Mouse (Mus musculus) limb, embryonic 14.5 days (tissue): ENCODE measurements around the gene Ier3. TPM values are rescaled to one million over a fixed set of nuclear protein-coding genes. Genes with fewer than 3 reads are reported as not detected.

Experiments used
- ATAC-seq: fragments of 200-750 bp; cut with Nextera tagmentation; 2 replicates; pipeline ENCODE4 v1.8.0; 2017; ENCODE audit warnings: low read depth, moderate number of reproducible peaks, moderate TSS enrichment; ENCODE audit not compliant: low FRiP score
- DNase-seq: peaks from one replicate; pipeline ENCODE4 v3.0.0-alpha.2; 2015; ENCODE audit warnings: low spot score
- H3K27ac ChIP-seq: fragments of 300-500 bp; sonication (generic); replicated peaks from 2 replicates; pipeline ENCODE4 v1.5.1; 2014; ENCODE audit warnings: low read depth, mild to moderate bottlenecking, low read length, moderate library complexity, mixed read lengths
- H3K27me3 ChIP-seq: fragments of 300-500 bp; sonication (generic); 2 replicates; pipeline ENCODE4 v1.6.1; 2014; ENCODE audit warnings: low read length, mixed read lengths; ENCODE audit not compliant: control insufficient read depth, insufficient read depth
- H3K36me3 ChIP-seq: fragments of 300-500 bp; sonication (generic); 2 replicates; pipeline ENCODE4 v1.6.1; 2014; ENCODE audit warnings: mild to moderate bottlenecking, low read length, moderate library complexity, mixed read lengths; ENCODE audit not compliant: control insufficient read depth, insufficient read depth
- H3K4me1 ChIP-seq: fragments of 300-500 bp; sonication (generic); 2 replicates; pipeline ENCODE4 v1.6.1; 2014; ENCODE audit warnings: antibody characterized with exemption, low read length, mixed read lengths; ENCODE audit not compliant: control insufficient read depth, insufficient read depth
- H3K4me2 ChIP-seq: fragments of 300-500 bp; sonication (generic); replicated peaks from 2 replicates; pipeline ENCODE4 v1.6.1; 2014; ENCODE audit warnings: low read depth, mild to moderate bottlenecking, low read length, moderate library complexity; ENCODE audit not compliant: severe bottlenecking
- H3K4me3 ChIP-seq: fragments of 300-500 bp; sonication (generic); replicated peaks from 2 replicates; pipeline ENCODE4 v1.5.1; 2014; ENCODE audit warnings: low read length
- H3K9ac ChIP-seq: fragments of 300-500 bp; sonication (generic); 2 replicates; pipeline ENCODE4 v1.6.1; 2014; ENCODE audit warnings: mild to moderate bottlenecking, low read depth, low read length, moderate library complexity; ENCODE audit not compliant: severe bottlenecking
- H3K9me3 ChIP-seq: fragments of 300-500 bp; sonication (generic); 2 replicates; pipeline ENCODE4 v1.6.1; 2016; ENCODE audit warnings: low read length; ENCODE audit not compliant: control insufficient read depth
- POLR2A ChIP-seq: fragments of 200-500 bp; IDR thresholded peaks from 2 replicates; pipeline ENCODE4 v1.8.0; 2012; ENCODE audit warnings: inconsistent platforms, mild to moderate bottlenecking, moderate library complexity, borderline replicate concordance; ENCODE audit not compliant: insufficient read depth, insufficient read length; ENCODE audit errors: extremely low read depth
- WGBS: fragments of 180-500 bp; shearing (Covaris S2); extraction: QIAGEN DNeasy Blood & Tissue Kit; methylation state at CpG from one replicate; pipeline ENCODE4 v1.1.7; 2014; 5-methylcytosine and 5-hydroxymethylcytosine counted together
- polyA plus RNA-seq, 2 experiments: library from polyadenylated mRNA; depleted of rRNA in 1 of 2; stranded (reverse) in 1 of 2; unstranded in 1 of 2; fragments of >200 nt; fragmentation: Nextera tagmentation in 1 of 2; extraction: Ambion mirVana in 1 of 2; gene quantifications; 2 replicates each; pipeline versions ENCODE4 v1.2.1 to v1.2.3; 2012 to 2014

Ier3 gene
- polyA plus RNA-seq, 2 experiments, result 8.8 to 10.8 TPM

DNA sequence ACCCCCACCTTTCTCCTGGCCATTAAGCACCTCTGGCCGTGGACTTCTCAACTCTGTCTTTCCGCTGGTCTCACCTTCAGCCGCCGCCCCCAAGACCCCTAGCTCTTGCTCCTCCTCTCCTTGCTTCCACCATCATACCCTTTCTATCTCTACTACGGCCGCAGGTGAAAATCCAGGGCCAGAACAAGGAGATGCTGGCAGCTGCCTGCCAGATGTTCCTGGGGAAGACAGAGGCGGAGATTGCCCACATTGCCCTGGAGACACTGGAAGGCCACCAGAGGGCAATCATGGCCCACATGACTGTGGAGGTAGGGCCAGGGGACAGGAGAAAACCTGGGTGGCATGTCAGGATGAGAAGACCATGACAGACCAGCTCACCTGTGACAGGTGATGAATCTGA lies 2.9 kb downstream of the Ier3 start:
- Histone ChIP-seq H3K4me1 (peaks cover 18% of the 10 kb centered on the region; the same call in 1 of the 2 replicates), H3K4me3 (peak overlapping the region; percentile 65; the same call in 1 of the 2 replicates), H3K27me3 (no peaks in the 10 kb centered on the region), H3K27ac (no peak overlapping the region), H3K4me2 (peak overlapping the region; percentile 97; the same call in 1 of the 2 replicates), H3K36me3 (peaks cover 23% of the 10 kb centered on the region), H3K9ac (no peak overlapping the region), H3K9me3 (no peaks in the 10 kb centered on the region)
- DNase-seq (no peak), ATAC-seq (no peak)
- no peak for TF ChIP-seq POLR2A
- 44% methylated on average over 7 of the region's 7 CpGs for WGBS

GRCm38 (mm10) chr17:35825109-35825850 lies 3.8 kb downstream of the Ier3 start:
- H3K27me3 ChIP-seq, result no peaks in the 10 kb centered on the region
- H3K9me3 ChIP-seq, result no peaks in the 10 kb centered on the region
- H3K9ac ChIP-seq, result no peak overlapping the region
- DNase-seq, result no peak
- H3K4me1 ChIP-seq, result peaks cover 21% of the 10 kb centered on the region; the same call in 1 of the 2 replicates
- no peak for TF ChIP-seq POLR2A
- no peak overlapping the region for H3K27ac ChIP-seq
- H3K4me3 ChIP-seq, result no peak overlapping the region
- 93% methylated on average over 13 of the region's 13 CpGs for WGBS
- H3K4me2 ChIP-seq, result no peak overlapping the region
- no peak for ATAC-seq
- H3K36me3 ChIP-seq, result peaks cover 23% of the 10 kb centered on the region

- WGBS, result 1% methylated on average over 21 of the region's 21 CpGs
- Histone ChIP-seq H3K4me3 (peak overlapping the region; percentile 10; the same call in 1 of the 2 replicates), H3K27ac (no peak overlapping the region), H3K9ac (no peak overlapping the region; the same call in 1 of the 2 replicates), H3K27me3 (no peaks in the 10 kb centered on the region), H3K36me3 (peaks cover 64% of the 10 kb centered on the region), H3K4me2 (0 out of 2 replicates have a peak overlapping the region, but pooled peaks have one; percentile 27), H3K4me1 (peaks cover 12% of the 10 kb centered on the region), H3K9me3 (no peaks in the 10 kb centered on the region)
- ATAC-seq, result peak; percentile 70
- peak; percentile 88 for DNase-seq
- TF ChIP-seq POLR2A, result no peak
Measured at GRCm38 (mm10) chr17:35829737-35830136, 8.3 kb downstream of the Ier3 start.

DNA sequence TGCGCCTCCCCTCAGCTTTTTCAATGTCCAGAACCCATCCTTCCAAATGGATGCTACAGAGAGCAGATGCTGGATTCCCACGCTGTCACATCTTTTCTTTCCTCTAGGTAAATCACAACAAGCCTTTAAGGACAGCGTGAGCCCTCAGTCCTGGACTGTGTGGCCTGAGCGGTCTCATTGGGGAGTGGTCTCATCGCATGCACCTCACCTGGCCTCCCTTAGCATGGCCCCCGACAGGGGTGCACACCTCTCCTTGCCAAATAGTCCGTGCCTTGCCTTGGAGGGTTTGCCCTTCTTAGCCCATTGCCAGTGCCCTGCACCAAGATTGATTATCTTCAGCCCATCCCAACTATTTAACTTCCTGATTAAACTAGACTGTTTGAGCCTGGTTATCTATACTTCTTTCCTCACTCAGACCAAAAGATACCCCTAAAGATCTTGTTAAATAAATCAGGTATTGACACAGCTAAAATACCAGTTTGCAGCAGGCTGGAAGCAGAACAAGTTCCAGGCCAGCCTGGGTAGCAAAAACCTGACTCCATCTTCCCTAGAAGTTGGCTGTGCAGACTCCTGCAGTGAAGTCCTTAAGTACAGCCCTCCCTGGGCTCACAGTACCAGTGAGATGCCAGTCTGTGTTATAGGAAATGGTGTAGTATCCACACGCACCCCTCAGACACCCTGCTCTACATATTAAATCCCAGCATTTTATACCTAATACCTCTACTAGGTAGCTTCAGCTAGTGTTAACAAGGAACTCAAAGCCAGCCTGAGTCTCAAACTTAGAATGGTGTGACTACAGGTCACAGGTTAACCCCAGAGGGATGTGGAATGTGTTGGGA lies 11.1 kb downstream of the Ier3 start:
- Histone ChIP-seq H3K4me3 (no peak overlapping the region), H3K27ac (no peak overlapping the region), H3K4me2 (no peak overlapping the region), H3K9ac (no peak overlapping the region), H3K9me3 (no peaks in the 10 kb centered on the region), H3K4me1 (peaks cover 23% of the 10 kb centered on the region), H3K36me3 (peaks cover 66% of the 10 kb centered on the region), H3K27me3 (no peaks in the 10 kb centered on the region)
- no peak for DNase-seq
- 65% methylated on average over 8 of the region's 8 CpGs for WGBS
- TF ChIP-seq POLR2A, result no peak
- ATAC-seq, result no peak

GRCm38 (mm10) chr17:35833239-35833751 lies 11.8 kb downstream of the Ier3 start:
- ATAC-seq (no peak), DNase-seq (no peak)
- no peak for TF ChIP-seq POLR2A
- 21% methylated on average over 5 of the region's 5 CpGs for WGBS
- H3K4me3 ChIP-seq, result no peak overlapping the region
- H3K4me1 ChIP-seq, result peaks cover 23% of the 10 kb centered on the region
- peaks cover 63% of the 10 kb centered on the region for H3K36me3 ChIP-seq
- H3K9ac ChIP-seq, result no peak overlapping the region
- no peaks in the 10 kb centered on the region for H3K27me3 ChIP-seq
- H3K4me2 ChIP-seq, result no peak overlapping the region
- no peak overlapping the region for H3K27ac ChIP-seq
- no peaks in the 10 kb centered on the region for H3K9me3 ChIP-seq
